Mouse (Mus musculus) cortical plate, adult 2 months (tissue): ENCODE measurements around the gene Sept10.

Experiments used
- CTCF ChIP-seq: fragments of 200-500 bp; IDR thresholded peaks from 2 replicates; pipeline ENCODE4 v1.5.1; 2011; ENCODE audit warnings: mild to moderate bottlenecking, control low read depth, low read length; ENCODE audit not compliant: insufficient read depth; ENCODE audit errors: extremely low read depth
- POLR2A ChIP-seq: fragments of 200-500 bp; IDR thresholded peaks from 2 replicates; pipeline ENCODE4 v1.6.1; 2011; ENCODE audit warnings: mild to moderate bottlenecking, low read length, control low read depth; ENCODE audit not compliant: insufficient read depth; ENCODE audit errors: extremely low read depth

GRCm38 (mm10) chr10:59172539-59172938, 49.1 kb downstream of the Sept10 start:
- TF ChIP-seq POLR2A (no peak), CTCF (no peak)
